Mouse (Mus musculus) stomach, embryonic 16.5 days (tissue): ENCODE measurements around the gene Retreg3. TPM values are rescaled to one million over a fixed set of nuclear protein-coding genes. Genes with fewer than 3 reads are reported as not detected.

Experiments used
- ATAC-seq: fragments of 200-750 bp; cut with Nextera tagmentation; 2 replicates; pipeline ENCODE4 v1.8.0; 2017; ENCODE audit warnings: moderate number of reproducible peaks, moderate TSS enrichment; ENCODE audit not compliant: insufficient read depth, low FRiP score
- H3K27ac ChIP-seq: fragments of 300-500 bp; sonication (generic); 2 replicates; pipeline ENCODE4 v1.5.1; 2014; ENCODE audit warnings: low read length
- H3K27me3 ChIP-seq: fragments of 300-500 bp; sonication (generic); 2 replicates; pipeline ENCODE4 v1.6.1; 2014; ENCODE audit warnings: low read length, control low read depth, mixed read lengths; ENCODE audit not compliant: control insufficient read depth, insufficient read depth
- H3K36me3 ChIP-seq: fragments of 300-500 bp; sonication (generic); 2 replicates; pipeline ENCODE4 v1.6.1; 2014; ENCODE audit warnings: low read length; ENCODE audit not compliant: control insufficient read depth, insufficient read depth
- H3K4me1 ChIP-seq: fragments of 300-500 bp; sonication (generic); 2 replicates; pipeline ENCODE4 v1.6.1; 2014; ENCODE audit warnings: low read length, control low read depth, mixed read lengths; ENCODE audit not compliant: control insufficient read depth, insufficient read depth
- H3K4me2 ChIP-seq: fragments of 300-500 bp; sonication (generic); 2 replicates; pipeline ENCODE4 v1.6.1; 2014; ENCODE audit warnings: low read depth, low read length, mixed read lengths
- H3K4me3 ChIP-seq: fragments of 300-500 bp; sonication (generic); replicated peaks from 2 replicates; pipeline ENCODE4 v1.5.1; 2014; ENCODE audit warnings: mild to moderate bottlenecking, low read length
- H3K9ac ChIP-seq: fragments of 300-500 bp; sonication (generic); 2 replicates; pipeline ENCODE4 v1.6.1; 2014; ENCODE audit warnings: low read length
- H3K9me3 ChIP-seq: fragments of 300-500 bp; sonication (generic); replicated peaks from 2 replicates; pipeline ENCODE4 v1.6.1; 2016; ENCODE audit warnings: low read length, control low read depth; ENCODE audit not compliant: control insufficient read depth
- WGBS: fragments of 180-500 bp; shearing (Covaris S2); extraction: QIAGEN DNeasy Blood & Tissue Kit; methylation state at CpG from one replicate; pipeline ENCODE4 v1.1.7; 2014; 5-methylcytosine and 5-hydroxymethylcytosine counted together
- polyA plus RNA-seq: library from polyadenylated mRNA; unstranded; fragments of >200 nt; fragmentation: Nextera tagmentation; extraction: Ambion mirVana; gene quantifications from 2 replicates; pipeline ENCODE4 v1.2.1, GENCODE M21; 2015

The Retreg3 gene
- polyA plus RNA-seq, 1 experiment from 2014 or later: 18.7 TPM

DNA sequence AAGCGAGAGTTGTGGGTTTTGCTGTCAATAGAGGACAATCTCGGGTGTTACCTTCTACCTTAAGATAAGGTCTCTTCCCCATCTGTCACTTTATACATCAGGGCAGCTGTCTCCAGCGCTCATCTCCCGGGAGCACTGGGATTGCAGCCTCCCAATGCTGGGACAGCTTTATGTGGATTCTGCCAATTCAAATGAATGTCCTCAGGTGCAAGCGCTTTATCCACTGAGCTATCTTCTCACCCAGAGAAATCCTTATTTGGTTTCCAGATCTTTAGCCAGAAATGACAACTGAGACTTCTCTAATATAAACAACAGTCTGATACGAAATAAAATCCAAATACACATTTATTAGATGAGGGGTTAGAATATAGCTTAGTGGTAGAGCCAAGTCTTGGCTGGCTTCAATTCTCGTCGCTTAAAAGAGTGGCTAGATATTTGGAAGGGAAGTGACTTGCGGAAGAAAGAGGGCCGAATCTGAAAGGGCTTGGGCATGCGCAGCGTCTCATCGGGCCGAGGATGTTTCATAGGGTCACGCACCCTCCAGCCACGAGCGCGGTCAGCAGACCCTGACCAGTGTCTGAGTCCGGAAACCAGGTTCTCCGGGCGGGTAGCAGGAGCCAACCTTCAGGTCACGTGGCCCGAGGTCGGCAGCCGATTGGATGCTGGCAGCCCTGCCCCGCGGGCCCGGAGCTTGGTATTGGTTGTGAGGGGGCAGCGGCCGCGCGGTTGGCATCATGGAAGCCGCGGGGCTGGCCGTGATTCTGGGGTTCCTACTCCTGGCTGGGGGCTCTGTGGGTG lies 50.1 kb downstream of the Retreg3 start, which contains the start of gene Naglu:
Gene Naglu, plus strand, starts transcription at position 622 of the 798 bp plus-strand sequence.
- 3% methylated on average over 35 of the region's 35 CpGs for WGBS
- Histone ChIP-seq H3K4me2 (peak within 1 kb of the TSS; percentile 94), H3K4me1 (peaks cover 25% of the 10 kb centered on the region), H3K9ac (peak within 1 kb of the TSS; percentile 82), H3K27me3 (no peaks in the 10 kb centered on the region), H3K36me3 (no peaks in the 10 kb centered on the region), H3K27ac (no peak within 1 kb of the TSS), H3K4me3 (peak within 1 kb of the TSS; percentile 77), H3K9me3 (no peaks in the 10 kb centered on the region)
- peak; percentile 87 for ATAC-seq

DNA sequence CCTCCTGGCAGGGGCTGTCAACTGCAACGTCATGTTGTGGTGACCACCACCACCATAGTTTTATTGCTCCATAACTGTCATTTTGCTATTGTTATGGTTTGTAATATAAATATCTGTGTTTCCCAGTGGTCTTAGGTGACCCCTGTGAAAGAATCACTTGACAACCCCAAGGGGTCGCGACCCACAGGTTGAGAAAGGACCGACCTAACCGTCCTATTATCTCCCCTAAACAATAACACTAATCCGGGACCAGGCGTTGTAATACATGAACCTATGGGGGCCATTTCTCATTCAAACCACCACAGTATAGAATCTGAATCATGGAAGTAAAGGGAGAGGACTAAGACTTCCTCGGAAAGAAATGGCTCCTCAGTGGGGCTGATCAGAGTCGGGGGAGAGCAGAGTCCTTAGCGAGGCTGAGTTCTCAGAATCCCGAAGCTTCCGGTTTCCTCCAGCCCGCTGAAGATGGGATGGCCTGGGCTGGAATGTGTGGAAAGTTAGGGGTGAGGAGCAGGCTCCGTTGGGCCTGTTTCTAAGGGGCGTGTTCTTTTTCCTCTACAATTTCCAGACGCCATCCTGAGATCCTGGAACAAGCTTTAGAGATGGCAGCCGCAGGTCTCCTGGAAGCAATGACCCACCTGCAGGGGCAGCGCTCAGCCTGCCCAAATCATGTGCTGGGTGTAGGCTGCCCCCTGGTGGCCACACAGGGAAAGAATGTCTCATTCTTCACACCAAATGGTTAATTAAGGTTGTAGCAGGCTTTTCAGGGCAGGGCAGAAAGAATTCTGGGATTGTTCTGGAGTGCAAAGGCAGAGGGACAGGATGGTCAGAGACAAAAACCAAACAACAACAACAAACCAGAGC lies 52.9 kb downstream of the Retreg3 start:
- H3K27me3 ChIP-seq: no peaks in the 10 kb centered on the region
- peak overlapping the region; percentile 54 for H3K4me2 ChIP-seq
- H3K9ac ChIP-seq: peak overlapping the region; percentile 59
- peak overlapping the region; percentile 25; the same call in 1 of the 2 replicates for H3K4me3 ChIP-seq
- H3K4me1 ChIP-seq: peaks cover 53% of the 10 kb centered on the region
- H3K27ac ChIP-seq: peak overlapping the region; percentile 81
- WGBS: 20% methylated on average over 18 of the region's 18 CpGs
- H3K9me3 ChIP-seq: no peaks in the 10 kb centered on the region
- no peak for ATAC-seq
- H3K36me3 ChIP-seq: no peaks in the 10 kb centered on the region

- no peaks in the 10 kb centered on the region for H3K9me3 ChIP-seq
- H3K4me2 ChIP-seq: no peak overlapping the region
- WGBS: 84% methylated on average over 9 of the region's 9 CpGs
- no peaks in the 10 kb centered on the region for H3K36me3 ChIP-seq
- no peak for ATAC-seq
- H3K27me3 ChIP-seq: no peaks in the 10 kb centered on the region
- peak overlapping the region; percentile 81; the same call in 1 of the 2 replicates for H3K27ac ChIP-seq
- H3K4me3 ChIP-seq: no peak overlapping the region
- H3K4me1 ChIP-seq: peaks cover 63% of the 10 kb centered on the region
- no peak overlapping the region for H3K9ac ChIP-seq
Measured at GRCm38 (mm10) chr11:101065002-101065401, 54.7 kb downstream of the Retreg3 start.

- H3K4me1 ChIP-seq: peaks cover 65% of the 10 kb centered on the region
- no peak overlapping the region for H3K4me2 ChIP-seq
- 63% methylated on average over 4 of the region's 4 CpGs for WGBS
- H3K9ac ChIP-seq: peak overlapping the region; percentile 64; the same call in 1 of the 2 replicates
- no peaks in the 10 kb centered on the region for H3K9me3 ChIP-seq
- H3K36me3 ChIP-seq: no peaks in the 10 kb centered on the region
- no peak for ATAC-seq
- no peak overlapping the region for H3K4me3 ChIP-seq
- H3K27me3 ChIP-seq: no peaks in the 10 kb centered on the region
- H3K27ac ChIP-seq: peak overlapping the region; percentile 99
Measured at GRCm38 (mm10) chr11:101064462-101064861, 55.2 kb downstream of the Retreg3 start.

GRCm38 (mm10) chr11:101063676-101064327 lies 55.9 kb downstream of the Retreg3 start:
- Histone ChIP-seq H3K4me3 (no peak overlapping the region), H3K4me2 (peak overlapping the region; percentile 37), H3K9me3 (no peaks in the 10 kb centered on the region), H3K4me1 (peaks cover 68% of the 10 kb centered on the region), H3K36me3 (no peaks in the 10 kb centered on the region), H3K27me3 (no peaks in the 10 kb centered on the region), H3K27ac (peak overlapping the region; percentile 99), H3K9ac (peak overlapping the region; percentile 64)
- peak; percentile 56 for ATAC-seq
- 18% methylated on average over 12 of the region's 12 CpGs for WGBS

DNA sequence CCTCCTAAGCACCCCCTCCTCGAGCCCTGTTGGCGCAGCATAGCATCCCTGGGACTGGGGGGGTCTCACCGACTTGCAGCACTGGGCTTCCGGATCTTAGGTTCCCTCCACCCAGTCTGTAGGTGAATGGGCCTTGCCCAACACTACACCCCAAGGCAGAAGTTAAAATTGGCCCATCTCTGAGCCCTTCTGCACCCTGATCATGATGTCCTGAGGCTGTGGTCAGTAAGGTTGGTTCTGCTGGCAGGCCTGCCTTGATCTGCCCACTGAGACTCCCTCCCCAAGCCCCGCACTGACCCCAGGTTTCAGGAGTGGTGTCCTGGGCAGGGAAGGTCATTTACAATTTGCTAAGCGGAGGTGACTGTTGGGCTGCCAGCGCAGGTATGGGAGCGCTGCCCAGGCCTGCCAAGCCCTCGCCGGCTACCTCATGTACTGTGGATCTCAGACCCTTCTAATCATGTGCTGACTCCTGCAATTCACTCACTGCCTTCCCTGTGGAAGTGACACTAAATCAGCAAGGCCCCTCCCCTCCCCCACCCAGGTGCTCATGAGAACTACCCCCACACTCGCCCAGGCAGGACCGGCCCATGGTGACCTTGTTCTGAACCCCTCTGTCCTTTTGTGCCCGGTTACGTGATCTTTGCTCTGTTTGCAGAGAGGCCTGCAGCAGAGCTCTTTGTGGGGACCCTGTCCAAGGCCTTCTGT lies 56.6 kb downstream of the Retreg3 start:
- ATAC-seq: peak; percentile 21
- H3K27ac ChIP-seq: peak overlapping the region; percentile 99
- H3K36me3 ChIP-seq: no peaks in the 10 kb centered on the region
- peaks cover 75% of the 10 kb centered on the region for H3K4me1 ChIP-seq
- H3K4me3 ChIP-seq: no peak overlapping the region
- H3K4me2 ChIP-seq: peak overlapping the region; percentile 37; the same call in 1 of the 2 replicates
- H3K9me3 ChIP-seq: no peaks in the 10 kb centered on the region
- no peaks in the 10 kb centered on the region for H3K27me3 ChIP-seq
- peak overlapping the region; percentile 64 for H3K9ac ChIP-seq
- WGBS: 54% methylated on average over 14 of the region's 14 CpGs

DNA sequence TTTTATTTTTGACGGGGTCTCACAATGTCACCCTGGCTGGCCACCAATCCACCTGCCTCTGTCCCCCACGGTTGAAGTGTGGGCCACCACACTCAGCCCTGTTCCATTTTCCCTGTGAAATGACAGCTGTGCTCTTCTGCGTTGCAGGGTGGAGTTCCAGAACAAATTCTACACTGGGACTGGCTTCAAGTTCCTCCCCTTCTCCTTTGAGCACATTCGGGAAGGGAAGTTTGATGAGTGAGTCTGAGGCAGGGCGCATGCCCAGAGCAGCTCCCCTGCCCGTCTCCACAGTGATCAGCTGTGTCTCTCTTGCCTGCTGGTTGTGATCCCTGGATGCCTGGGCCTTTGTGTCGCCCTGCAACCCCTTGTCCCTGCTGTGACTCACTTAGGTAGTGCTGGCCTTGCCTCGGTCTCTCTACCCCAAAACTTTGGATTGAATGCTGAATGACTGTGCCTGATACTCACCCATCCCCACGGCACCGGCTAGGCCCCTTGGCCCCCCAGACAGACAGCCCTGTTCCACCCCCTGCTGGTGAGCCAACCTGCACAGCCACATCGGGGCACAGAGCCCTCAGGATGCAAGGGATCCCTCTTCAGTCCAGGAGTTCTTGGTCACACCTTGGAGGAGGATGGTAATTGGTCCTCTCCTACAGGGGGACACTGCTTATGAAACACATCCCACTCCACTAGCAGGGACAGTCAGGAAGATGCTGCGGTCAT lies 57.4 kb downstream of the Retreg3 start:
- Histone ChIP-seq H3K9ac (peak overlapping the region; percentile 64; the same call in 1 of the 2 replicates), H3K36me3 (no peaks in the 10 kb centered on the region), H3K4me1 (peaks cover 81% of the 10 kb centered on the region), H3K27me3 (no peaks in the 10 kb centered on the region), H3K9me3 (no peaks in the 10 kb centered on the region), H3K4me3 (no peak overlapping the region), H3K4me2 (no peak overlapping the region), H3K27ac (peak overlapping the region; percentile 99)
- no peak for ATAC-seq
- 64% methylated on average over 12 of the region's 12 CpGs for WGBS

DNA sequence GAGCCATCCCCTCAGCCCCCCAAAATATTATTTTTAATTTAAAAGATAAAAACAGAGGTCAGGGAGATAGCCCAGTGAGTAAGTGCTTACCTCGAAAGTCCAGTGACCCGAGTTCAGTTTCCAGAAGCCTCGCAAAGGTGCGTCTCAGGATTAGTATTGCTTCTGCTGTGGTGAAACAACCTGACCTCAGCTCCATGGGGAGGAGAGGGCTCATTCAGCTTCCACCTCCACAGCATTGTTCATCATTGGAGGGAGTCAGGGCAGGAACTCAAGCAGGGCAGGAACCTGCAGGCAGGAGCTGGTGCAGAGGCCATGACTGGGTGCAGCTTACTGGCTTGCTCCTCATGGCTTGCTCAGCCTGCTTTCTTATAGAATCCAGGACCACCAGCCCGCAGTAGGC lies 58.6 kb downstream of the Retreg3 start:
- 81% methylated on average over 5 of the region's 5 CpGs for WGBS
- Histone ChIP-seq H3K36me3 (no peaks in the 10 kb centered on the region), H3K4me1 (peaks cover 81% of the 10 kb centered on the region), H3K9ac (0 out of 2 replicates have a peak overlapping the region, but pooled peaks have one; percentile 64), H3K27me3 (no peaks in the 10 kb centered on the region), H3K9me3 (no peaks in the 10 kb centered on the region), H3K4me3 (no peak overlapping the region), H3K27ac (peak overlapping the region; percentile 99), H3K4me2 (no peak overlapping the region)
- ATAC-seq: no peak
